Mouse (Mus musculus): ENCODE data around the gene Gm20388.

GRCm38 (mm10) chr8:122299581-122300254, 2389.1 kb downstream of the Gm20388 start:
- TF ChIP-seq CTCF (IDR thresholded peaks at IDR 0.05; ENCODE audit: low read depth) (no peak), EP300 (IDR thresholded peaks at IDR 0.05; ENCODE audit: low read depth) (no peak)

Data from liver, embryonic 14.5 days (tissue).